Mouse (Mus musculus) forebrain, embryonic 12.5 days (tissue): ENCODE results near the gene Cdh23. TPM values are rescaled to one million over a fixed set of nuclear protein-coding genes. Genes with fewer than 3 reads are reported as not detected.
A peak's percentile ranks its signal among the peaks of the same experiment; 100 is the strongest.
"Not testable (repeated sequence)": the region's sequence is repeated elsewhere in the genome, so short reads cannot be mapped to it uniquely, and the experiment has no call there.

Experiments used
- ATAC-seq: fragments of 200-750 bp; cut with Nextera tagmentation; 2 replicates; pipeline ENCODE4 v1.8.0; 2017; ENCODE audit warnings: moderate TSS enrichment; ENCODE audit not compliant: low FRiP score
- H3K27ac ChIP-seq: fragments of 300-500 bp; sonication (generic); 2 replicates; pipeline ENCODE4 v1.5.1; 2016; ENCODE audit warnings: mild to moderate bottlenecking
- H3K27me3 ChIP-seq: fragments of 300-500 bp; sonication (generic); 2 replicates; pipeline ENCODE4 v1.6.1; 2016; ENCODE audit warnings: mild to moderate bottlenecking
- H3K36me3 ChIP-seq: fragments of 300-500 bp; sonication (generic); replicated peaks from 2 replicates; pipeline ENCODE4 v1.6.1; 2016; ENCODE audit warnings: mild to moderate bottlenecking
- H3K4me1 ChIP-seq: fragments of 300-500 bp; sonication (generic); 2 replicates; pipeline ENCODE4 v1.6.1; 2016
- H3K4me2 ChIP-seq: fragments of 300-500 bp; sonication (generic); 2 replicates; pipeline ENCODE4 v1.6.1; 2016; ENCODE audit warnings: mild to moderate bottlenecking, moderate library complexity
- H3K4me3 ChIP-seq: fragments of 300-500 bp; sonication (generic); replicated peaks from 2 replicates; pipeline ENCODE4 v1.5.1; 2016; ENCODE audit warnings: mild to moderate bottlenecking
- H3K9ac ChIP-seq: fragments of 300-500 bp; sonication (generic); 2 replicates; pipeline ENCODE4 v1.6.1; 2016; ENCODE audit warnings: mild to moderate bottlenecking
- H3K9me3 ChIP-seq: fragments of 300-500 bp; sonication (generic); 2 replicates; pipeline ENCODE4 v1.6.1; 2016
- WGBS: fragments of 180-500 bp; shearing (Covaris S2); methylation state at CpG from one replicate; pipeline ENCODE4 v1.1.7; 2016; 5-methylcytosine and 5-hydroxymethylcytosine counted together
- polyA plus RNA-seq: library from polyadenylated mRNA; unstranded; fragments of >200 nt; fragmentation: Nextera tagmentation; extraction: Ambion mirVana; gene quantifications from 2 replicates; pipeline ENCODE4 v1.2.1, GENCODE M21; 2016

Gene Cdh23
- polyA plus RNA-seq, 1 experiment from 2014 or later: 2.5 TPM

DNA sequence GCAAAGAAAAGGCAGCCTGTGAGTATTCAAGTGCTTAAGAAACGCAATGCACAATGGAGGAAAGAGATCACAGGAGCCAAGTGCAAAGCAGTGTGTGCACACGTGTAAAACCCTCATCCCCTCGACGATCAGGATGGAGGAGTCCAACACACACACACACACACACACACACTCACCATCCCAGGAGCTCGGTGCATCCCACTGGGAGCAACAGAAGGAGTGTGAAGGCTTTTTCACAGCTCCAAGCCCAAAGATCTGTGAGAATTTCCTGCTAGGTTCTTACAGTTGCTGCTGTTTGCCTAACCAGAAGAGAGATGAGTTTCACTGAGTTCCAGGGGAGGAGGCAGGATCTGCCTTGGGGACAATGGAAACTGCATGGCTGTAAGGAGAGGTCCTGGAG, 35.5 kb upstream of the Cdh23 start:
- H3K36me3 ChIP-seq: 0 out of 2 replicates have a peak, but pooled peaks cover 3% of the 10 kb centered on the region
- H3K27me3 ChIP-seq: peaks cover 42% of the 10 kb centered on the region
- peaks cover 25% of the 10 kb centered on the region for H3K4me1 ChIP-seq
- no peak overlapping the region for H3K4me2 ChIP-seq
- H3K4me3 ChIP-seq: no peak overlapping the region
- H3K27ac ChIP-seq: peak overlapping the region; percentile 53; the same call in 1 of the 2 replicates
- H3K9ac ChIP-seq: no peak overlapping the region
- ATAC-seq: no peak
- 9% methylated on average over 5 of the region's 5 CpGs for WGBS
- no peaks in the 10 kb centered on the region for H3K9me3 ChIP-seq

DNA sequence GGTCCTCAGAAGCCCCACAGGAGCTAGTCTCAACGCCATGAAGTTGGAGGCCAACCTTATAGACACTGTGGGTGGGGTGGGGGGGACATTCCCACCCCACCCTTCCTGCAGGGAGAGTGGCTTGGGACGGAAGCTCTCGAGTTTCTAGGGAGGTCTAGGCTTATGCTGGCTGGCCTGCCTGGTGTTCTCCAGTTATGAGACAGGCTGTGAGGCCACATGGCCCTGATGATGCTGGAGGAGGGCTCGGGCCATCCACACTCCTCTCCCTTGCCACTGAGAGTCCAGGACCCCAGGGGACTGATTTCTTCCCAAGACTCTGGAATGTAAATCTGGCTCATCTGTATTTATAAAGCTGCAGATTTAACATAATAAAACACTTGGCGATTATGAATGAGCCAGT, 31.0 kb upstream of the Cdh23 start:
- no peak for ATAC-seq
- no peak overlapping the region for H3K9ac ChIP-seq
- H3K27ac ChIP-seq: no peak overlapping the region
- no peaks in the 10 kb centered on the region for H3K36me3 ChIP-seq
- H3K27me3 ChIP-seq: peaks cover 21% of the 10 kb centered on the region
- no peak overlapping the region for H3K4me2 ChIP-seq
- peaks cover 21% of the 10 kb centered on the region for H3K4me1 ChIP-seq
- H3K4me3 ChIP-seq: no peak overlapping the region
- 37% methylated on average over 5 of the region's 5 CpGs for WGBS
- H3K9me3 ChIP-seq: no peaks in the 10 kb centered on the region

DNA sequence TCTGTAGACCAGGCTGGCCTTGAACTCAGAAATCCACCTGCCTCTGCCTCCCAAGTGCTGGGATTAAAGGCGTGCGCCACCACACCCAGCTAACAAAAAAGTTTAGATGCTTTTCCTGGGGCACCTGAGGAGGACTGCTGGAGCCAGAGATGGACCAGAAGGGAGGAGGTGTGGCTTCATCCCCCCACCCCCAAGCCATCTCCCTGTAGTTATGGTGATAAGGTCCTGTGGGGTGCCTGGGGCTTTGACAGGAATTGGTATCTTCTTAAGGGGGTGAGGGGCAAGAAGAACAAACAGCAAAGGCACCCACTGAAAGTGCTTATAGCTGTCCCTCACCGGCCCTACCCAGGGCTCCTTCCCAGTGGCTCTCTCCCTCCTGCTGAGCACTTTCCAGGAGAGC, 30.6 kb upstream of the Cdh23 start:
- H3K9me3 ChIP-seq: no peaks in the 10 kb centered on the region
- H3K4me2 ChIP-seq: no peak overlapping the region
- H3K4me1 ChIP-seq: peaks cover 19% of the 10 kb centered on the region
- 71% methylated on average over 3 of the region's 3 CpGs for WGBS
- no peaks in the 10 kb centered on the region for H3K36me3 ChIP-seq
- peaks cover 18% of the 10 kb centered on the region for H3K27me3 ChIP-seq
- H3K27ac ChIP-seq: no peak overlapping the region
- H3K4me3 ChIP-seq: no peak overlapping the region
- ATAC-seq: no peak
- H3K9ac ChIP-seq: no peak overlapping the region

DNA sequence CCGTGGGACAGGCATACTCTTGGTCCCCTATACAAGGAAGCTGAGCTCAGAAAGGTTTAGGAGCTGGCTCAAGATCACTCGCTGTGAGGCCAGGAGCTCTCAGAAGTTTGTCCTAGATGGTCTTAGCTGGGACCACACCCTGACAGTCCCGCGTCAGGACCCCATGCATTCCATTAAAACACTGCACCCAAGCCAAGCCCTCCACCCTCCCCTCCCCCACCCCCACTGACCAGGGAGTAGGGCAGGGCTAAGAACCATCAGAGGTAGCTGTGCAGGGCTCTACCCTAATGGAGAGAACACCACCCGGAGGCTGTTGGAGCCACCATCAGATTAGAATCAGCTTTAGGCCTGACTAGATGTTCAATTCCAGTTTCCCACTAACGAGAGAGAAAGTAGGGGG, 28.2 kb upstream of the Cdh23 start:
- Histone ChIP-seq H3K4me2 (no peak overlapping the region), H3K9me3 (no peaks in the 10 kb centered on the region), H3K36me3 (no peaks in the 10 kb centered on the region), H3K9ac (no peak overlapping the region), H3K27me3 (peaks cover 7% of the 10 kb centered on the region; the same call in 1 of the 2 replicates), H3K27ac (no peak overlapping the region), H3K4me3 (no peak overlapping the region), H3K4me1 (peaks cover 22% of the 10 kb centered on the region)
- WGBS: 75% methylated on average over 6 of the region's 6 CpGs
- ATAC-seq: no peak

DNA sequence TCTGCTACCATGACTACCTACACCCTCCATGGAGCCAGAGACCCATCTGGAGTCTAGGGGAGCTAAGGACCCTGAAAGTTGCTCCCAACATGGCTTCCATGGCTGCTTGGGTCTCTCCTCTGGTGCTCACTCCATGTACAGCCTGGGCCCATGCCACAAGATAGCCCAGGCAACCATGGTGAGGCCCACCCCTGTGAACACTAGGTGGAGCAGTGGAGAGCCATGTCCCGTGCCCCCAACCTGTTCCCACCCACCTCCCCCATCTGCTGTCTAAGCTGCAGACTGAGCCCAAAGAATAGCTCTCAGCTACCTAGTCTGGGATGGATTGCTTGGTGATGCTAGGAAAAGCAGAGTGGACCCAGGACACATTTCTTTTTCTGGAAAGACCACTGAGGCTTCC, 27.1 kb upstream of the Cdh23 start:
- no peaks in the 10 kb centered on the region; the same call in 1 of the 2 replicates for H3K27me3 ChIP-seq
- no peak overlapping the region for H3K27ac ChIP-seq
- WGBS: 42% methylated on average over 1 of the region's 1 CpGs
- no peaks in the 10 kb centered on the region for H3K9me3 ChIP-seq
- H3K4me1 ChIP-seq: peaks cover 22% of the 10 kb centered on the region
- no peaks in the 10 kb centered on the region for H3K36me3 ChIP-seq
- no peak overlapping the region for H3K4me2 ChIP-seq
- no peak overlapping the region for H3K9ac ChIP-seq
- no peak for ATAC-seq
- H3K4me3 ChIP-seq: no peak overlapping the region

DNA sequence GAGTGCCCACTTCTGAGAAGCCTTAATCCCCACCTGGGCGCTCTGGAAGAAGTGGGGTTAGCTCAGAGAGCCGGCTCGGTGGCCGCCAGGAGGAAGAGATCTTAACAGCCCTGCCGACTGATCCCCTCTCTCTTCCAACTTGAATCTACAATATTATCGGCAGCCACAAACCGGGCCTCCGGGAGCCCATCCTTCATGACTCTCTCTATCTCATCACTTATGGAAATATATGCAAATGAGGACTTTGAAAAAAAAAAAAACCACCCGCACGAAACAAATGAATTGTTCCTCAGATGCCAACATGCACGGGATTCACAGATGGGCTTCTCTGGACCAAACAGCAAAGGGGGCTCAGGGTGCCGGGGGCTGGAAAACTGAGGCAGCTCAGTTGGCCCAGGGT, 25.4 kb upstream of the Cdh23 start:
- WGBS: 30% methylated on average over 12 of the region's 12 CpGs
- ATAC-seq: no peak
- Histone ChIP-seq H3K4me1 (peaks cover 14% of the 10 kb centered on the region; the same call in 1 of the 2 replicates), H3K27ac (no peak overlapping the region), H3K9me3 (no peaks in the 10 kb centered on the region), H3K9ac (no peak overlapping the region), H3K4me3 (no peak overlapping the region), H3K4me2 (0 out of 2 replicates have a peak overlapping the region, but pooled peaks have one; percentile 4), H3K27me3 (no peaks in the 10 kb centered on the region; the same call in 1 of the 2 replicates), H3K36me3 (no peaks in the 10 kb centered on the region)

DNA sequence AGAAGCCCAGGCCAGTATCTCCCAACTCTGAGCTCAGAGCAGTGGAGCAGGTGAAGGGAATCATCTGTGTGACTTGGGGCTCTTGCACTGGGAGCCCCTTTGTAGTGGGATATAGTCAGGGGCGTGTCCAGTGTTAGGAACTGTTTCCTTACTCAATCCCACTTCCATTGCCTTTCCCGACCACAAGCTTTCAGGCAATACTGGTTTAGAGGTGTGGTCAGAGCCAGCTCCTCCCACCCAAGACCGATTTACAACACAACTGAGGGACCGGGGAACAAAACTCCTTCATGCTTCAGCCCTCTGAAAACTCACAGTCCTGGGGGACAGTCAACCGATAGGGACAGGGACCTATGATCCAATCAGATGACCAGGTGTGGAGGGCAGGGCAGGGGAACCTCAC, 24.2 kb upstream of the Cdh23 start:
- no peak overlapping the region for H3K9ac ChIP-seq
- H3K27me3 ChIP-seq: no peaks in the 10 kb centered on the region; the same call in 1 of the 2 replicates
- no peak overlapping the region for H3K27ac ChIP-seq
- ATAC-seq: no peak
- 75% methylated on average over 5 of the region's 5 CpGs for WGBS
- H3K4me2 ChIP-seq: no peak overlapping the region
- no peak overlapping the region for H3K4me3 ChIP-seq
- H3K36me3 ChIP-seq: peaks cover 8% of the 10 kb centered on the region
- H3K9me3 ChIP-seq: no peaks in the 10 kb centered on the region
- peaks cover 14% of the 10 kb centered on the region; the same call in 1 of the 2 replicates for H3K4me1 ChIP-seq

DNA sequence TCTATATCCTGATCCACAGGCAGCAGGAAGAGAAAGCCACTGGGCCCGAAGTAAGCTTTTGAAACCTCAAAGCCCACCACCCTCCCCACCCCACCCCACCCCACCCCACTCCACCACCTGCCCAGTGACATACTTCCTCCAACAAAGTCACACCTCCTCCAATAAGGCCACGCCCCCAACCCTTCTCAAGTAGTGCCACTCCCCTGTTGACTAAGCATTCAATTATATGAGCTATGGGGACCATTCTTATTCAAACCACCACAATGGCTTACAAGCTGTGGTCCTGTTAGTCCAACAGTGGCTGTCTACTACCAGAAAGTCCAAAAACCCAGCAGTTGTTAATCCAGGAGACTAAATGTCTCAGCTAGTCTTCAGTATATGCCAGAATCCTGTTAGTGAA, 22.2 kb upstream of the Cdh23 start:
- H3K9me3 ChIP-seq: peaks cover 6% of the 10 kb centered on the region
- H3K4me2 ChIP-seq: no peak overlapping the region
- WGBS: 78% methylated on average over 2 of the region's 2 CpGs

DNA sequence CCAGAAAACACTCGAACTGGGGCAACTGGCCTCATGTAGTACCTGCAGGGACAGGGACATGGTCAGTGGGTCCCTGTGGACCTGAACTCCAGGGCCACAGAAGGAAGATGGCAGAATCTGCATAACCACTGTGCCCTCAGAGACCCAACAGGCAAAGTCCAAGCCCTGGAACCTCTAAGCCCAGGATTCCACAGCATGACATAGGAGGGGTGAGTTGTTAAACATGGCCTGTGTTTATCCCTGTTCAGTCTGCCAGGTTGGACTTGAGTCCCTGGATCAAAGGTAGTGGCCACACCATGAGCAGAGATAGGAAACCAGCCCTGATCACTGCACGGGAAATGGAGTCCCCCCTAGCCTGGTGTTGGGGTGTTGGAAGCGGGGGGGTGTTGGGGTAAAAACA, 20.2 kb upstream of the Cdh23 start:
- 90% methylated on average over 3 of the region's 3 CpGs for WGBS
- H3K9ac ChIP-seq: no peak overlapping the region
- peaks cover 8% of the 10 kb centered on the region; the same call in 1 of the 2 replicates for H3K4me1 ChIP-seq
- peaks cover 23% of the 10 kb centered on the region for H3K36me3 ChIP-seq
- no peaks in the 10 kb centered on the region; the same call in 1 of the 2 replicates for H3K27me3 ChIP-seq
- ATAC-seq: no peak
- H3K27ac ChIP-seq: no peak overlapping the region
- H3K4me2 ChIP-seq: no peak overlapping the region
- no peak overlapping the region for H3K4me3 ChIP-seq
- H3K9me3 ChIP-seq: peaks cover 8% of the 10 kb centered on the region

More for the DNA sequence above, 22.2 kb upstream of the Cdh23 start:
- no peak overlapping the region for H3K27ac ChIP-seq
- peaks cover 14% of the 10 kb centered on the region; the same call in 1 of the 2 replicates for H3K4me1 ChIP-seq
- ATAC-seq: no peak
- peaks cover 23% of the 10 kb centered on the region for H3K36me3 ChIP-seq
- no peaks in the 10 kb centered on the region; the same call in 1 of the 2 replicates for H3K27me3 ChIP-seq
- no peak overlapping the region for H3K4me3 ChIP-seq
- H3K9ac ChIP-seq: no peak overlapping the region

DNA sequence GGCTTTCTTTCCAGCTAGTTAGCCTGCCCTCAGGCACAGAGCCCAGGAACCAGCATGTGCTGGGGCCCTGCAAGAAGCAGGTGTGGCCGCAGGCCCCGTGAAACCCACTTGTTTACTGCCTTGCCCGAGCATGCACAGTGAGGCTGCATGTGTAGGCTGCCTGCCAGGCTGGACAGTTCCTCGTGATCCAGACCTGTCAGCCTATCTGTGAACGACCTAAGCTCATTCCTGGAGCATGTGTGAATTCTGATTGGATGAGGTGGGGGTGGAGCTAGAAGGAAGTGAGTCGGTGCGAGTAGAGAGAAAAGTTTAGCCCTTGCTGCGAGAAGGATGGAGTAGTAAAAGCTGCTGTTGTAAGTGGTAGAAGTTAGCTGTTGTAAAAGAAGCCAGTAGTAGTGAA, 16.0 kb upstream of the Cdh23 start:
- not testable (repeated sequence) for H3K9ac ChIP-seq, ATAC-seq, H3K4me2 ChIP-seq, H3K4me1 ChIP-seq, H3K9me3 ChIP-seq, H3K27me3 ChIP-seq, H3K27ac ChIP-seq, H3K4me3 ChIP-seq
- H3K36me3 ChIP-seq: peaks cover 23% of the 10 kb centered on the region
- WGBS: 67% methylated on average over 8 of the region's 8 CpGs

DNA sequence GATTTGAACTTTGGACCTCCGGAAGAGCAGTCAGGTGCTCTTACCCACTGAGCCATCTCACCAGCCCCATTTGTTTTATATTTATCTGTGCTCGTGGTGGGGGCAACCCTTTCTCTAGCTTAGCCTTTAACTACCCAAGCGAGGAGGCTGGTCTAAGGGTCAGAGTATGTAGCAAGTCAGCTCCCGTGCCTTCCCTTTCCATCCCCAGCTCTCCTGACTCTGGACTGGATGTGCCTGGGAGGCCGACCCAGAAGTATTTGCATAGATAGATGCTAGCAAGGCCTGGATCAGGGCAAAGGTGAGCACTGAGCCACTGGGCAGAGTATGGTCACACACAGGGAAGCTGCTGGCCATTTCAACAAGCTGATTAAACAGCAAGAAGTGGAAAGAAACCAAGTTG, 12.5 kb upstream of the Cdh23 start:
- H3K4me3 ChIP-seq: no peak overlapping the region
- no peak overlapping the region for H3K4me2 ChIP-seq
- peaks cover 2% of the 10 kb centered on the region for H3K36me3 ChIP-seq
- H3K9ac ChIP-seq: no peak overlapping the region
- no peaks in the 10 kb centered on the region for H3K4me1 ChIP-seq
- H3K27ac ChIP-seq: no peak overlapping the region
- 80% methylated on average over 5 of the region's 5 CpGs for WGBS
- no peaks in the 10 kb centered on the region for H3K27me3 ChIP-seq
- ATAC-seq: no peak
- 0 out of 2 replicates have a peak, but pooled peaks cover 3% of the 10 kb centered on the region for H3K9me3 ChIP-seq

DNA sequence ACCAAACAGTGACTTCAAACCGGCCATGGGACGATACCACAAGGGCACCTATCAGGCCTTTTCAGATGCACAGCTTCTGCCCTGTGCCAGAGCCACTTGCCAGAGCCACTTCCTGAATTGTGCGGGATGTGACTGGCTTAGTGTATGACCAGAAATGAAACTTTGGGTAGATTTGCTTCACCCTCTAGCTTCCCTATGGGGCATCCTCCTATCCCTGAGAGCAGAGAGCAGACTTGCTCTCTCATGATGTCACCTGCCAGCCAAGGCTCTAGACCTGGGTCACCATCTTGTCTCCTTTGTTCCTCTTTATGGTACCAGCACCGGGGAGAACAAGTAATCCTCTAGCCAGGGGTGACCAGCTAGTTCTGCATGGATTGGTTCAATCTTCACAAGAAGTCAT, 10.0 kb upstream of the Cdh23 start:
- no peaks in the 10 kb centered on the region for H3K4me1 ChIP-seq
- H3K36me3 ChIP-seq: no peaks in the 10 kb centered on the region
- H3K9me3 ChIP-seq: no peaks in the 10 kb centered on the region
- H3K27me3 ChIP-seq: no peaks in the 10 kb centered on the region
- H3K4me2 ChIP-seq: no peak overlapping the region
- no peak overlapping the region for H3K9ac ChIP-seq
- 91% methylated on average over 4 of the region's 4 CpGs for whole genome bisulfite sequencing
- ATAC-seq: no peak
- no peak overlapping the region for H3K27ac ChIP-seq
- H3K4me3 ChIP-seq: no peak overlapping the region

DNA sequence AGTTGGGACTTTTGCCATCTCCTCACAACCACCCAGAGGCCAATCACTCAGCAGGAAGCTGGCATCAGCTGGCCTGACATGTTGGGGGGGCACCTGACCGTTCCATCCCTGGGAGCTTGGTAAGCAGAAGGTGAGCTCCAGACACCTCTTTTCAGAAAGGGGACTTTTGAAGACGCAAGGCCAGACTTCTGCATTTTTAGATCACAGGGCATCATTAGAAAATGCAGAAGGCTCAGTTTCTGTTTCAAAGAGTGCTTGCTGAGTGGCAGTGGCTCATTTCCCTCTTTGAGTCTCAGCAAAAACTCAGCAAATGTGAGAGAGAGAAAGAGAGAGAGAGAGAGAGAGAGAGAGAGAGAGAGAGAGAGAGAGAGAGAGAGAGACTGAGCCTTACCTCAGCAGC, 8.8 kb upstream of the Cdh23 start:
- 81% methylated on average over 2 of the region's 2 CpGs for WGBS

More for the DNA sequence above, 8.8 kb upstream of the Cdh23 start:
- Histone ChIP-seq H3K27ac (no peak overlapping the region), H3K9ac (no peak overlapping the region), H3K4me3 (no peak overlapping the region), H3K4me2 (no peak overlapping the region), H3K27me3 (peaks cover 6% of the 10 kb centered on the region; the same call in 1 of the 2 replicates), H3K4me1 (no peaks in the 10 kb centered on the region), H3K9me3 (no peaks in the 10 kb centered on the region), H3K36me3 (no peaks in the 10 kb centered on the region)
- no peak for ATAC-seq
